Mouse (Mus musculus) C2C12 (cell line): ENCODE measurements around the gene Pawr.

Source experiments
- CEBPB ChIP-seq: IDR thresholded peaks from one replicate; pipeline ENCODE4 v1.6.1; 2011; ENCODE audit warnings: low read depth, mild to moderate bottlenecking, control low read depth, moderate library complexity
- CTCF ChIP-seq: IDR thresholded peaks from one replicate; pipeline ENCODE4 v1.5.1; 2011; ENCODE audit not compliant: control insufficient read depth, insufficient read depth, insufficient read length
- MYOG ChIP-seq: IDR thresholded peaks from one replicate; pipeline ENCODE4 v1.6.1; 2011; ENCODE audit not compliant: control insufficient read depth, insufficient read length; ENCODE audit errors: extremely low read depth

- TF ChIP-seq CTCF = no peak
- TF ChIP-seq MYOG = no peak
- TF ChIP-seq CEBPB = no peak
Observed at GRCm38 (mm10) chr10:108331784-108332561, at the start of gene Pawr.
